In genomic region chr5:24047001-24047400, GRCm38 (mm10) we compare ENCODE assay signal across 17 mouse cellular contexts. TPM values are rescaled to one million over a fixed set of nuclear protein-coding genes. Genes with fewer than 3 reads are reported as not detected.
DNase-seq lines count a peak whose midpoint lies in the region; ATAC-seq and TF ChIP-seq lines count a peak whose summit lies in the region.
"Had no signal": no experiment of that assay in that cellular context is flagged by ENCODE, and none has a peak within 500 bp of the region (broad histone marks: within the 10 kb centered on the region; RNA-seq: fewer than 3 reads in every experiment).

No protein-coding gene starts in this region.

- no peak for DNase-seq in forebrain, embryonic 11.5 days (ENCODE audit: low spot score)
- no peak for DNase-seq in limb, embryonic 10.5 days (ENCODE audit: low spot score)
- DNase-seq in gastrocnemius, postnatal 25 days, result no peak
- DNase-seq: cerebellum, adult 11 months; cerebellum, postnatal 36 days; gastrocnemius, postnatal 14 days; kidney, adult 11 months; kidney, postnatal 10 days; lung, postnatal 4 days had no signal

- no peak overlapping the region for H3K4me2 ChIP-seq in forebrain, embryonic 15.5 days (replicated peaks)
- no peak overlapping the region for H3K4me2 ChIP-seq in forebrain, embryonic 11.5 days (ENCODE audit: low read depth, low read length, severe bottlenecking)
- no peak overlapping the region for H3K4me2 ChIP-seq in limb, embryonic 15.5 days
- no peak overlapping the region for H3K4me2 ChIP-seq in embryonic facial prominence, embryonic 13.5 days
- H3K4me2 ChIP-seq: hindbrain, embryonic 14.5 days; midbrain, embryonic 11.5 days had no signal

- H3K4me3 ChIP-seq in forebrain, embryonic 15.5 days, result no peak overlapping the region
- H3K4me3 ChIP-seq in forebrain, embryonic 11.5 days (ENCODE audit: low read depth, low read length), result no peak overlapping the region
- H3K4me3 ChIP-seq in limb, embryonic 15.5 days, result no peak overlapping the region
- H3K4me3 ChIP-seq in limb, embryonic 10.5 days, result no peak overlapping the region
- no peak overlapping the region for H3K4me3 ChIP-seq in embryonic facial prominence, embryonic 13.5 days
- no peak overlapping the region for H3K4me3 ChIP-seq in embryonic fibroblast, embryonic 13.5 days (ENCODE audit: insufficient read depth, low read length)
- H3K4me3 ChIP-seq: myocyte had no signal

- H3K36me3 ChIP-seq in forebrain, embryonic 15.5 days, result no peaks in the 10 kb centered on the region
- H3K36me3 ChIP-seq in forebrain, embryonic 11.5 days (ENCODE audit: control insufficient read depth, insufficient read depth, low read length), result no peaks in the 10 kb centered on the region
- no peaks in the 10 kb centered on the region for H3K36me3 ChIP-seq in limb, embryonic 15.5 days
- no peaks in the 10 kb centered on the region for H3K36me3 ChIP-seq in limb, embryonic 10.5 days
- no peaks in the 10 kb centered on the region for H3K36me3 ChIP-seq in embryonic facial prominence, embryonic 13.5 days

- ATAC-seq in forebrain, embryonic 15.5 days (replicated peaks), result no peak
- ATAC-seq in forebrain, embryonic 11.5 days (replicated peaks; ENCODE audit: low FRiP score), result no peak
- no peak for ATAC-seq in limb, embryonic 15.5 days (ENCODE audit: insufficient number of reproducible peaks, low FRiP score, low TSS enrichment, low read depth)
- no peak for ATAC-seq in embryonic facial prominence, embryonic 13.5 days (ENCODE audit: insufficient number of reproducible peaks, insufficient read depth, low FRiP score, low TSS enrichment, low read depth)

- peaks cover 20% of the 10 kb centered on the region for H3K4me1 ChIP-seq in forebrain, embryonic 15.5 days
- no peaks in the 10 kb centered on the region for H3K4me1 ChIP-seq in forebrain, embryonic 11.5 days (replicated peaks; ENCODE audit: control insufficient read depth, insufficient read depth, low read length)
- H3K4me1 ChIP-seq in limb, embryonic 15.5 days, result peaks cover 14% of the 10 kb centered on the region
- peaks cover 4% of the 10 kb centered on the region for H3K4me1 ChIP-seq in limb, embryonic 10.5 days
- peaks cover 11% of the 10 kb centered on the region; the same call in 1 of the 2 replicates for H3K4me1 ChIP-seq in embryonic facial prominence, embryonic 13.5 days
- H3K4me1 ChIP-seq in embryonic fibroblast, embryonic 13.5 days (ENCODE audit: control insufficient read depth, insufficient read depth, low read length), result peaks cover 8% of the 10 kb centered on the region

- TF ChIP-seq CTCF in embryonic fibroblast, embryonic 13.5 days (IDR thresholded peaks at IDR 0.05; ENCODE audit: borderline replicate concordance, insufficient read depth, low read length), result no peak

- no peak overlapping the region for H3K9ac ChIP-seq in forebrain, embryonic 15.5 days (replicated peaks)
- no peak overlapping the region for H3K9ac ChIP-seq in forebrain, embryonic 11.5 days (ENCODE audit: low read length)
- H3K9ac ChIP-seq in limb, embryonic 15.5 days, result 0 out of 2 replicates have a peak overlapping the region, but pooled peaks have one; percentile 10
- H3K9ac ChIP-seq in embryonic facial prominence, embryonic 13.5 days, result no peak overlapping the region
- H3K9ac ChIP-seq: hindbrain, embryonic 14.5 days; liver, embryonic 14.5 days had no signal

- WGBS in forebrain, embryonic 15.5 days, result 84% methylated on average over 7 of the region's 7 CpGs
- 87% methylated on average over 7 of the region's 7 CpGs for WGBS in forebrain, embryonic 11.5 days
- 85% methylated on average over 7 of the region's 7 CpGs for WGBS in limb, embryonic 15.5 days
- 84% methylated on average over 7 of the region's 7 CpGs for WGBS in limb, embryonic 10.5 days
- WGBS in embryonic facial prominence, embryonic 13.5 days, result 83% methylated on average over 7 of the region's 7 CpGs

- no peak for TF ChIP-seq POLR2A in embryonic fibroblast, embryonic 13.5 days (IDR thresholded peaks at IDR 0.05; ENCODE audit: low read depth, low read length)

- no peaks in the 10 kb centered on the region for H3K9me3 ChIP-seq in forebrain, embryonic 15.5 days
- H3K9me3 ChIP-seq in forebrain, embryonic 11.5 days (ENCODE audit: control insufficient read depth, low read length), result no peaks in the 10 kb centered on the region
- H3K9me3 ChIP-seq in limb, embryonic 15.5 days, result no peaks in the 10 kb centered on the region
- H3K9me3 ChIP-seq in limb, embryonic 10.5 days (replicated peaks), result no peaks in the 10 kb centered on the region
- H3K9me3 ChIP-seq in embryonic facial prominence, embryonic 13.5 days, result no peaks in the 10 kb centered on the region; the same call in 1 of the 2 replicates

- H3K27ac ChIP-seq in forebrain, embryonic 15.5 days (replicated peaks), result peak overlapping the region; percentile 78
- no peak overlapping the region for H3K27ac ChIP-seq in forebrain, embryonic 11.5 days (ENCODE audit: low read depth, low read length)
- peak overlapping the region; percentile 43; the same call in 1 of the 2 replicates for H3K27ac ChIP-seq in limb, embryonic 15.5 days
- no peak overlapping the region for H3K27ac ChIP-seq in limb, embryonic 10.5 days
- peak overlapping the region; percentile 86 for H3K27ac ChIP-seq in embryonic facial prominence, embryonic 13.5 days
- peak overlapping the region; percentile 76 for H3K27ac ChIP-seq in embryonic fibroblast, embryonic 13.5 days (ENCODE audit: insufficient read depth, low read length)
- H3K27ac ChIP-seq: hindbrain, embryonic 14.5 days; liver, embryonic 14.5 days had no signal

- no peaks in the 10 kb centered on the region for H3K27me3 ChIP-seq in forebrain, embryonic 15.5 days
- no peaks in the 10 kb centered on the region for H3K27me3 ChIP-seq in forebrain, embryonic 11.5 days (ENCODE audit: control insufficient read depth, insufficient read depth, low read length)
- no peaks in the 10 kb centered on the region for H3K27me3 ChIP-seq in limb, embryonic 15.5 days
- H3K27me3 ChIP-seq in limb, embryonic 10.5 days (ENCODE audit: low read depth, poor library complexity, severe bottlenecking), result no peaks in the 10 kb centered on the region
- H3K27me3 ChIP-seq in embryonic facial prominence, embryonic 13.5 days, result no peaks in the 10 kb centered on the region

RNA-seq across cellular contexts. Expression of gene Fam126a, which starts 16.5 kb away (rescaled TPM):
- polyA plus RNA-seq in forebrain, embryonic 15.5 days (2015; fragmentation: Nextera tagmentation; extraction: Ambion mirVana), result 52.0 and 52.3 TPM in 2 replicates
- 44.8 and 48.0 TPM in 2 replicates for polyA plus RNA-seq in forebrain, embryonic 11.5 days (2014; fragmentation: Nextera tagmentation; extraction: Ambion mirVana)
- 31.0 and 31.2 TPM in 2 replicates for polyA plus RNA-seq in limb, embryonic 15.5 days (2015; fragmentation: Nextera tagmentation; extraction: Ambion mirVana)
- polyA plus RNA-seq in limb, embryonic 10.5 days (2016; fragmentation: Nextera tagmentation; extraction: Ambion mirVana), result 15.8 and 23.3 TPM in 2 replicates
- polyA plus RNA-seq in embryonic facial prominence, embryonic 13.5 days (2015; fragmentation: Nextera tagmentation; extraction: Ambion mirVana), result 27.1 and 30.0 TPM in 2 replicates
- polyA plus RNA-seq in embryonic fibroblast, embryonic 13.5 days (2011; ENCODE audit: insufficient read length, low read depth, missing spikeins), result 38.2 and 47.7 TPM in 2 replicates
- 1 to 10 TPM; 7.1 to 8.1 TPM for total RNA-seq in gastrocnemius, postnatal 25 days (2021)

RNA-seq across cellular contexts. Expression of gene Klhl7, which starts 53.4 kb away (rescaled TPM):
- 196 and 205 TPM in 2 replicates for polyA plus RNA-seq in forebrain, embryonic 15.5 days (2015; fragmentation: Nextera tagmentation; extraction: Ambion mirVana)
- 118 and 129 TPM in 2 replicates for polyA plus RNA-seq in forebrain, embryonic 11.5 days (2014; fragmentation: Nextera tagmentation; extraction: Ambion mirVana)
- 53.8 and 56.0 TPM in 2 replicates for polyA plus RNA-seq in limb, embryonic 15.5 days (2015; fragmentation: Nextera tagmentation; extraction: Ambion mirVana)
- 46.8 and 51.1 TPM in 2 replicates for polyA plus RNA-seq in limb, embryonic 10.5 days (2016; fragmentation: Nextera tagmentation; extraction: Ambion mirVana)
- 58.0 and 63.4 TPM in 2 replicates for polyA plus RNA-seq in embryonic facial prominence, embryonic 13.5 days (2015; fragmentation: Nextera tagmentation; extraction: Ambion mirVana)
- polyA plus RNA-seq in embryonic fibroblast, embryonic 13.5 days (2011; ENCODE audit: insufficient read length, low read depth, missing spikeins), result 20.1 and 27.8 TPM in 2 replicates
- 10 to 100 TPM; 32.6 to 35.2 TPM for total RNA-seq in gastrocnemius, postnatal 25 days (2021)

Comparison
In these comparisons a context has a peak if more than half of its experiments do, and no peak if none do; other contexts are left out.
1. H3K27ac ChIP-seq: peak in forebrain, embryonic 15.5 days (single experiment), limb, embryonic 15.5 days (single experiment), embryonic facial prominence, embryonic 13.5 days (single experiment) and embryonic fibroblast, embryonic 13.5 days (single experiment); none in forebrain, embryonic 11.5 days (single experiment) and limb, embryonic 10.5 days (single experiment).